Mouse (Mus musculus) stomach, postnatal 0 days (tissue): ENCODE measurements at regions not wholly inside any gene's neighbourhood (a gene's known extent, or its start where the extent isn't known, plus 50 kb on each side); places are given as distances from the start of the nearest gene placed in this dataset.

Experiments used
- CTCF ChIP-seq: IDR thresholded peaks from 2 replicates; pipeline ENCODE4 v1.5.1; 2016; ENCODE audit warnings: antibody characterized with exemption, low read depth, mild to moderate bottlenecking, moderate library complexity
- EP300 ChIP-seq: optimal IDR thresholded peaks from 2 replicates; pipeline ENCODE3; 2016; ENCODE audit warnings: antibody characterized with exemption

DNA sequence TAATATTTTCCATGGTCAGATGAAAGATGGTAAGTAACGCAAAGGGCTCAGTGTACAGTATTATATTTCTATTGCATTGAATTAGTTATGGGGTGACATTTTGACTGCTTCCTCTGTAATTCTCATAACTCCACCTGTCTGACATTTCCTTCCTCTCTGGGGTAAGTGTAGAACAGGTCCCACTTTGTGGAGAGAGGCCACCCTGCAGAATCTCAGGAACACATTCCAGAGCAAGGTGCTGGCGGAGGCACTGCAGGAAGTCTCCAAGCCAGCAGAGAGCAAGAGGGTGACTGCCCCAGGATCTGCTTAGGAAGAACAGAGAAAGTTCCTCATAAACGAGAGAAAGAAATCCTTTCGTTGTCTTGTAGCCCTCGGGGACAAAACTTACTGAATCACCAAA lies 95.4 kb upstream of the Hes1 start:
- TF ChIP-seq CTCF: no peak
- no peak for TF ChIP-seq EP300
